Mouse (Mus musculus) stomach, postnatal 0 days (tissue): ENCODE results near the gene Ucp2.

Experiments used
- CTCF ChIP-seq: IDR thresholded peaks from 2 replicates; pipeline ENCODE4 v1.5.1; 2016; ENCODE audit warnings: antibody characterized with exemption, low read depth, mild to moderate bottlenecking, moderate library complexity
- EP300 ChIP-seq: optimal IDR thresholded peaks from 2 replicates; pipeline ENCODE3; 2016; ENCODE audit warnings: antibody characterized with exemption

DNA sequence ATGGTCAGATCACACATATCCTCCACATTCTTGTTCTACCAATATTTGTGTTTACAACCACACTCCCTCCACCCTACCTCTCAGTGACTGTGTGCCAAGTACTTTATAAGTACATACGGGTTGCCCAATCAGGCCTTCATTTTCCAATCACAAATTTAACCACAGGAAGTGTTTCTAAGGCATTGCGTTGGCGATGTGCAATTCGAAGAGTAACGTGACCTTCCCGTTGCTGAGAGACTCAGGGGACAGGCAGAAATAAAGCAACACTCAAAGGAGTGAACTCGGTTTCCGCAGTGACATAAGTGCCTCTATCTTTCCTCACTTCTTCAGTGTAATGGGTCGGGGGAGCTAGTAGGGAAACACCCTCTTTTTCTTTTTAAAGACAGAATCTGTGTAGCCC, 46.4 kb downstream of the Ucp2 start:
- TF ChIP-seq CTCF = no peak
- TF ChIP-seq EP300 = no peak
